Mouse (Mus musculus): ENCODE measurements around the gene Scamp1.
"Not testable (repeated sequence)": the region's sequence is repeated elsewhere in the genome, so short reads cannot be mapped to it uniquely, and the experiment has no call there.

Scamp1 gene

DNA sequence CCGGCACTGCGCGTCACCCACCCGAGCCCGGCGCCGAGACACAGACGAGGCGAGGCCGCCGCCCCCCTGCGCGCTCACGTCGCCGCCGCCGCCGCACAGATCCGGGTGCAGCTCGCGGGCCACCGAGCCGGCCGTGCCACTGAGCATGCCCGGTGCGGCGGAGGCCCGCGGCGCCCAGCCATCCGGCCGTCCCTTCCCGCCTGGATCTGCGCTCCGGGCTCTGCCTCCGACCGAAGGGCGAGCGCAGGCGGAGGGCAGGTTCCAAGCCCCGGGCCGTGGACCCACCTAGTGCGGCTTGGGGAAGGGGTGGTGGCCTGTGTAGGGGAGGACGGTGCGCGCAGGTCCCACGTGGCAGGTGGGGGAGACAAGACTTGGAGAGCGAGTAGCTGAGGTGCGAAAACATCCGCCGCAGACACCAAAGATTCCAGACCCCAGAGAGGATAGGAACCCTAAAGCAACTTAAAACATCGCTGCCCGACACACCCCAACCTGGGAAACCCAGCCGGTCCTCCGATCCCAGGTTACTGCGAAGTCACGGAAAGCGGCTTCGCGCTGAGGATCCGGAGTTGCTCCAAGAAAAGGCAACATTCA lies at the start of gene Scamp1:
Scamp1 (minus strand) TSS at position 577 of the 591 bp plus-strand sequence.
- DNase-seq (ENCODE audit: low spot score), result peak; percentile 79

- no peak for DNase-seq (ENCODE audit: low spot score)
Observed at GRCm38 (mm10) chr13:94330392-94330979, 44.8 kb upstream of the Scamp1 start.

GRCm38 (mm10) chr13:94329005-94329404 lies 43.3 kb upstream of the Scamp1 start:
- not testable (repeated sequence) for DNase-seq (ENCODE audit: low spot score)

GRCm38 (mm10) chr13:94328063-94328462 lies 42.4 kb upstream of the Scamp1 start:
- no peak for DNase-seq (ENCODE audit: low spot score)

DNA sequence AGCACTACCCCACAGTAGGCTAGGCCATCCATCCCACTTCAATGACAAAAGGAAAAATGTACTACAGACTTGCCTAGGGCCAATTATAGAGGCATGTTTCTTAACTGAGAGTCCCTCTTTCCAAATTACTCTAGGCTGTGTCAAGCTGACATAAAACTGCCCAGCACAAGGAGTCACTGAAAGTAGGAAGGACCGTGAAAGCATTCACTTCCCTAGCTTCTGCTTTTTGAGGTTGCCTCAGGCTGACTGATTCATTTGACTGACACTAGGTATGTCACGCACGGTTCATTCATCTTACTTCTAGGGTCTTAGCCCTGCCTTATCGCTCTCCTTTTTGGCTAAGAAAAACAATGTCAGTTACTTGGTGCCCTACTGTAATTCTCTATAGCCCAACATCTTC lies 36.8 kb upstream of the Scamp1 start:
- no peak for DNase-seq (ENCODE audit: low spot score)

DNA sequence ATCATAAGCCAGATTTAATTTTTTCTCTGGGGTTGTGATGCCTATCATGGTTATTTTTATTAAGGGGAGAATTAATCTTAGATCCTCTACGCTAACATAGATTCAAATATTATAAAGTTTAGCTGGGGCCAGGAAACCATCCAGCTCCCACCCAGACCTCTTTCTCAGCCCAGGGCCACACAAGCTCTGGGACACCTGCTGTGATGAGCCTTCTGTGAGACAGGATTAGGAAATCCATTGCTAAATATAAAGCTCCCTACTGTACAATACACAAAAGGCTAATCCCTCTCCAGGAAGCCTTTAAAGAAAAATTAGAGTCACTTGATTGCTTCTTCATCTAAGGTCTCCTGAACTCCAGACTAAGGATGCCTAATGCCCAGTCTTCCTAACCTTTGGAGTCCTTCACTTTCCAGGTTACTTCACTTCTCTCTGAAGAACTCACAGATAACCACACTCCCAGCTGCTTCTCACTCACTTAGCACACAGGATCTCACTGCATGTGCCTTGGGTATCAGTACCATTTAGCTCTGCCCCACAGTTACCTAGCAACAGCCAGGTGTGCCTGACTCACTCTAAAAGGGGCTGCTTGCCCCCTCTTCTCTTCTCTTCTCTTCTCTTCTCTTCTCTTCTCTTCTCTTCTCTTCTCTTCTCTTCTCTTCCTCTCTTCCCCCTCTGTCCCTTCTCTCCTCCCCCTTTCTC lies 35.6 kb upstream of the Scamp1 start:
- DNase-seq (ENCODE audit: low spot score), result no peak

GRCm38 (mm10) chr13:94316975-94317511 lies 31.4 kb upstream of the Scamp1 start:
- no peak for DNase-seq (ENCODE audit: low spot score)

GRCm38 (mm10) chr13:94312812-94313211 lies 27.2 kb upstream of the Scamp1 start:
- DNase-seq (ENCODE audit: low spot score), result not testable (repeated sequence)

- no peak for DNase-seq (ENCODE audit: low spot score)
Observed at GRCm38 (mm10) chr13:94308279-94308678, 22.6 kb upstream of the Scamp1 start.

DNA sequence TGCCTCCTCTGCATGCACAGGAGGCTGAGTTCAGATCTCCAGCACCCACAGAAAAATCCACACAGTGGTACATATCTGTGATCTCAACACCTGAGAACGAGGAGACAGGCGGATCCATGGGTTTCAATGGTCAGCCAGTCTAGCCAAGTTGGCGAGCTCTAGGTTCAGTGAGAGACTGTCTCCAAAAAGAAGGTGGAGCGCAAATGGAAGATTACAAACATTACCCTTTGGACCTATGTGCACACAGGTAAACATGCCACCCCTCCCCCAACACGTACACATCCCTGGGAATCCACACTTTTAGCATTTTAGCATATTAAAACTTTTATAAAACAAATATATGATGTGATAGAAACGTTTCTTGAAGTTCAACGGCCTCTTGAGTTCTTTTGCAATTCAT lies 21.9 kb upstream of the Scamp1 start:
- no peak for DNase-seq (ENCODE audit: low spot score)

DNA sequence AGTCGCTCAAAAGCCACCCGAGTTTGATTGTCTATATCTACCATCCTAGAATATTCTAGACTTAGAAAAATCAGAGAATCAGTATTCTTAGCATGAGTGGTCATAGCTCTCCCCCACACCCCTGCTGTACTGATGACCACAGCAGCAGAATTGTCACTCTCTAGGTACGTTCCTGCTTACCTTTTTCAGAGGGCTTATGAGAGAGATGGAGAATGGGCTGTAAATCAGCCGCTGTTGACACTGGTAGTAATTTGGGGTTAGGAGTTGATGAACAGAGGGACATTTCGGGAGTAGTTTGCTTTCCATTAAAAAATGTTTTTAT lies 21.3 kb upstream of the Scamp1 start:
- DNase-seq (ENCODE audit: low spot score), result no peak

- DNase-seq (ENCODE audit: low spot score), result no peak
Observed at GRCm38 (mm10) chr13:94306277-94306967, 20.8 kb upstream of the Scamp1 start.

DNA sequence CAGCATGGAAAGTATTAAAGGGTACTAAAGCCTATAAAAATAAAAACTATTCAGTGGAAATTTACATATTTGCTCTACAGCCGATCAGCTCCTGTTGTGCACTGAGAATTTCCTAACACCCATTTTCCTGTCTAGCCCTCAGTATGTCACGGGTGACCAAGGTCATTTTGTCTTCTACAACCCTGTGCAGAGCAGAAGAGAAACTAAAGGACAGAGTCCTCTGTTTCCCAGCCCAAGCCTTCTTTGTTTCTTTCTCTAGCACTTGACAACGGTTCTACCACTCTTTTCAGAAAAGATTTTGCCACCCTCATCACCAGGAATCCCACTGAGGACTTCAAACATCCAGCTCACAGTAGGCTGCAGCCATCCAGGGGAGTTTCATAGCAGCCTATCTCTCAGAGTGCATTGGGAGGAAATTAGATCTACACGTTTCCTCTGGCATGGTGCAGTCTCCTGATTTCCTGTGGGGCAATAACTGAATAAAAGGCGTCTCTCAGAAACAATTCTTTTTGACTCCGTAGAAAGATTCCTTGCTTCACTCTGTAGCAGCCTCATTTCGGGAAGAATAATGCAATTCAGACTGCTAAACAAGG lies 15.4 kb upstream of the Scamp1 start:
- DNase-seq (ENCODE audit: low spot score), result no peak

DNA sequence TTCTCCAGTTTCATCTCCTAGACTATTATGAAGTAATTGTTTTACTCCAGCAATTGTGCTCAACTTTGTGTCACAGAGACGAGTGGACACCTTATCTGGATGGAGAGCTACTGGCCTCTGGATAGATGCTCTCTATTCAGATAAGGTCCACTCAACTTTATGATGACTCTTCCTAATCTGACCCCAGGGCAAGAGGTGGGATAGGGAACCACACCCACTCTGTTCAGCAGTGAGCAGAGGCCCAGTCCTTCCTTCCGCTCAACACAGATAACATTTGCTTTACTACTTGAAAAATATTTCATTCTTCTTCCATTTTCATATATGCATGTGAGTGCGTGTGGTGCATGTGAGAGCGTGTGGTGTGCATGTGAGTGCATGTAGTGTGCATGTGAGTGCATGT lies 14.6 kb upstream of the Scamp1 start:
- no peak for DNase-seq (ENCODE audit: low spot score)

GRCm38 (mm10) chr13:94298401-94298800 lies 12.7 kb upstream of the Scamp1 start:
- DNase-seq (ENCODE audit: low spot score), result peak; percentile 84

GRCm38 (mm10) chr13:94296371-94296770 lies 10.7 kb upstream of the Scamp1 start:
- DNase-seq (ENCODE audit: low spot score), result no peak

GRCm38 (mm10) chr13:94295922-94296321 lies 10.3 kb upstream of the Scamp1 start:
- no peak for DNase-seq (ENCODE audit: low spot score)

DNA sequence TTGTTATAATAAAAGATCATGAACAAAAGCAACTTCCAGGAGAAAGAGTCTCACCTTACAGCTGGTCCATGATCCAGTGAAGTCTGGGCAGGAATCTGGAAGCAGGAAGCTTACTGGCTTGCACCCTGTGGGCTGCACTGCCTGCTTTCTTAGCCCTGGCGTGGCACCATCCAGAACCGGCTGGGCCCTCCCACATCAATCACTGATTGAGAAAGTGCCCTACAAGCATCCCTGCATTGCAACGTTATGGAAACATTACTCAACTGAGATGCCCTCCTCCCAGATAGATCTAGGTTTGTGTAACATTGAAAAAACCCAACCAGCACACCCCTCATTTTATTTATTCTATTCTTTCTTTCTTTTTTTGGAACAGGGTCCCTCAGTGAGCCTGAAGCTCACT lies 9.2 kb upstream of the Scamp1 start:
- no peak for DNase-seq (ENCODE audit: low spot score)

DNA sequence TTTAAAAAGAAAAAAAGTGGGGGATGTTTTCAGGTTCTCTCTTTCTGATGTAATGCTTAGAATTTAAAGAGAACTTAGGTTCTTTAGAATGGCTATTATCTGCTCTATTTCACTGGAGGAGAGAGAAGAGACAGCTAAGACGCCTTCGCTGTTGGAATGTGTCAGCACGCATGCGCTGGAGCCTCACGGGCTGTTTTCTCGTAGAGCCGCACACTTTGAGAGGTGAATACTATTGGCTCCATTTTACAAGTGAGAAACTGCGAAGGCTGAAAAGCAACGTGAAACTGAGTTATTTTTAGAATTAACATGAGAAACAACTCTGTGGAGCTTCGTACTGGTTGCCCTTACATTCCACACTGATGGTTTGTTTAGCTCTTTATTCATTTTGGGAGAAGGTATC lies 8.3 kb upstream of the Scamp1 start:
- DNase-seq (ENCODE audit: low spot score), result no peak

DNA sequence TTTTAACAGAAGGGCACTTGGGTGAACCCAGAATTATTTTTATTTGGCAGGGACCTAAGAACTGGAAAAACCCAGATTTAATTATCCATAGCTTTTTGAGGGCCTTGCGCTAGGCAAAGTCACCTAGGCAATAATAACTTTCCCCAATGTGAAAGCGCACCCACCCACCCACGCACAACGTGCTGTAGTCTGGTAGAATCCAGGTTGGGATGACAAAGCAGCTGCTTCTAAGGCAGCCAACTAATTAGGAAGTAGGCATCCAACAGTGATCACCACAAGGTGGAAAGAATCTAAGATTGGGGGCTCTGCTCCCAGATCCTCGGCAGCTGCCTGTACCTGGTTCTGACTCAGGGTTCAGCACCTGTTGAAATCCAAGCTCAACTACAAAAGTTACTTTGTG lies 538 bp upstream of the Scamp1 start:
- no peak for DNase-seq (ENCODE audit: low spot score)

DNA sequence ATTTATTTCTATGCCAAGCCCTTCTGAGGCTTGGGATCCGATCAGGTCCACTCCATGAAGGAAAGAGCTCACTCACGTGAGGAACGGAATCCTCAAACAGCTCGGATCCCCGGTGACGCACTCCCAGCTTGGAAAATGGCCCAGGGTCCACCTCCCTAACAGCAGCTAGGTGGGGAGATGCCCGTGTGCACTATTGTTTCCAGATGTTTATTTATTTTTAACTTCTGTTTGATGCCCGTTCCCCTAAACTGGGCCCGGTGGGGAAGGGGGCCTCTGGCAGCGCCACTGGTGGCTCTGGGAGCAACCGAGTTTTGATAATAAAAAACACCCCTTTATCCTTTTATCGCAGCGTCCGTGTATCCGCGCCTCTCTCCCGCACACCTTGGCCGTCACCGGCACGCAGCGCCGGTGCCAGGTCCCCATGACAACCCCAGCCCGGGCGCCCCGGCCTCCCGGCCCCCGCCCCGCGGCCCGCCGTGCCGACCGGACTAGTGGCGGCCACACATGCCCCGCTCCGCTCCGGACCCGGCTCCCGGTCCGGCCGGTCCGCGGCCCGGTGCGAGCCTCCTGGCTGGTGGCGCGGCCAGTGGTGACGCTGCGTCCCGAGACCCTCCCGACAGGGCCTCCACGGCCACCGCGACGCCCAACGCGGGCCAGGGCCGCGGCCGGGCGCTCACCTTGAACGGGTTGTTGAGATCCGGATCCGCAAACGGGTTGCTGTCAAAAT lies 951 bp downstream of the Scamp1 start:
- peak; percentile 37 for DNase-seq (ENCODE audit: low spot score)

DNA sequence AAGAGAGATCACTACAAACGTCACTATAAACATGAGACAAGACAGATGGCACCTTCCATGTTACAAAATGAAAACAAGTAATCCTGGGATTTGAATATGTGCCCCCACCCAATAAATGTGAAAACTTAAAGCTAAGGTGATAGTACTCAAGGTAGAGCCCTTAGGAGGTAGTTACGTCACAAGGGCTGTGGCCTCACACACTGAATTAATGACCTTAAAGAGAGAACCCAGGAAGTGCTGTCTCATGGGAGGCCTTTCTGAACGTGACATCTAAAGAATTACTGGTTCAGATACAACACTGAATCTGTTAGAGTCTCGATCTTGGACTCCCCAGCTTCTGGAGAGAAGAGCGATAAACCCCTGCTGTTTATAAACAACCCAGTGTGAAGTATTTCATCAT lies 6.2 kb downstream of the Scamp1 start:
- DNase-seq (ENCODE audit: low spot score), result no peak

All from adipocyte (in vitro differentiated cells).